Mouse (Mus musculus): ENCODE measurements at regions not wholly inside any gene's neighbourhood (a gene's known extent, or its start where the extent isn't known, plus 50 kb on each side); places are given as distances from the start of the nearest gene placed in this dataset.

- Histone ChIP-seq H3K4me1 (ENCODE audit: insufficient read depth, low read depth, low read length) (no peaks in the 10 kb centered on the region), H3K36me3 (ENCODE audit: insufficient read depth, low read length) (no peaks in the 10 kb centered on the region), H3K9me3 (ENCODE audit: low read length) (no peaks in the 10 kb centered on the region), H3K9ac (replicated peaks; ENCODE audit: low read depth) (no peak overlapping the region), H3K4me3 (ENCODE audit: low read depth, low read length) (no peak overlapping the region), H3K27me3 (replicated peaks; ENCODE audit: insufficient read depth, low read length) (no peaks in the 10 kb centered on the region), H3K27ac (ENCODE audit: low read length) (no peak overlapping the region), H3K4me2 (replicated peaks; ENCODE audit: low read depth, low read length) (no peak overlapping the region)
- no peak for ATAC-seq
- DNase-seq (ENCODE audit: low spot score), result no peak
- TF ChIP-seq EP300 (IDR thresholded peaks at IDR 0.05), result no peak
- no peak for TF ChIP-seq CTCF (IDR thresholded peaks at IDR 0.05)
Measured at GRCm38 (mm10) chrX:11039278-11039677, 259.8 kb upstream of the H2al1a start.

GRCm38 (mm10) chrX:11046769-11047168 is 252.3 kb upstream of the H2al1a start:
- Histone ChIP-seq H3K4me1 (ENCODE audit: insufficient read depth, low read depth, low read length) (no peaks in the 10 kb centered on the region), H3K27me3 (replicated peaks; ENCODE audit: insufficient read depth, low read length) (no peaks in the 10 kb centered on the region), H3K27ac (ENCODE audit: low read length) (no peak overlapping the region), H3K4me2 (replicated peaks; ENCODE audit: low read depth, low read length) (no peak overlapping the region), H3K4me3 (ENCODE audit: low read depth, low read length) (no peak overlapping the region), H3K36me3 (ENCODE audit: insufficient read depth, low read length) (no peaks in the 10 kb centered on the region), H3K9me3 (ENCODE audit: low read length) (no peaks in the 10 kb centered on the region), H3K9ac (replicated peaks; ENCODE audit: low read depth) (no peak overlapping the region)
- ATAC-seq, result no peak
- TF ChIP-seq CTCF (IDR thresholded peaks at IDR 0.05) (no peak), EP300 (IDR thresholded peaks at IDR 0.05) (no peak)
- WGBS, result 81% methylated on average over 3 of the region's 3 CpGs
- no peak for DNase-seq (ENCODE audit: low spot score)

- Histone ChIP-seq H3K4me3 (ENCODE audit: low read depth, low read length) (no peak overlapping the region), H3K27ac (ENCODE audit: low read length) (no peak overlapping the region)
- DNase-seq (ENCODE audit: low spot score), result peak; percentile 43
Measured at GRCm38 (mm10) chrX:11082171-11082570, 216.9 kb upstream of the H2al1a start.

GRCm38 (mm10) chrX:11082845-11083244 is 216.2 kb upstream of the H2al1a start:
- H3K9ac ChIP-seq (replicated peaks; ENCODE audit: low read depth), result no peak overlapping the region
- ATAC-seq, result no peak
- H3K4me2 ChIP-seq (replicated peaks; ENCODE audit: low read depth, low read length), result no peak overlapping the region
- no peak overlapping the region for H3K4me3 ChIP-seq (ENCODE audit: low read depth, low read length)
- H3K27ac ChIP-seq (ENCODE audit: low read length), result no peak overlapping the region
- TF ChIP-seq EP300 (IDR thresholded peaks at IDR 0.05) (no peak), CTCF (IDR thresholded peaks at IDR 0.05) (no peak)
- H3K27me3 ChIP-seq (replicated peaks; ENCODE audit: insufficient read depth, low read length), result no peaks in the 10 kb centered on the region
- H3K9me3 ChIP-seq (ENCODE audit: low read length), result no peaks in the 10 kb centered on the region
- 55% methylated on average over 3 of the region's 3 CpGs for WGBS
- DNase-seq (ENCODE audit: low spot score), result no peak
- no peaks in the 10 kb centered on the region for H3K36me3 ChIP-seq (ENCODE audit: insufficient read depth, low read length)
- H3K4me1 ChIP-seq (ENCODE audit: insufficient read depth, low read depth, low read length), result no peaks in the 10 kb centered on the region

More at GRCm38 (mm10) chrX:11082171-11082570, 216.9 kb upstream of the H2al1a start:
- 0 out of 2 replicates have a peak, but pooled peaks have one; percentile 26 for ATAC-seq
- Histone ChIP-seq H3K36me3 (ENCODE audit: insufficient read depth, low read length) (no peaks in the 10 kb centered on the region), H3K4me2 (replicated peaks; ENCODE audit: low read depth, low read length) (no peak overlapping the region), H3K9me3 (ENCODE audit: low read length) (no peaks in the 10 kb centered on the region), H3K4me1 (ENCODE audit: insufficient read depth, low read depth, low read length) (no peaks in the 10 kb centered on the region), H3K27me3 (replicated peaks; ENCODE audit: insufficient read depth, low read length) (no peaks in the 10 kb centered on the region), H3K9ac (replicated peaks; ENCODE audit: low read depth) (no peak overlapping the region)
- TF ChIP-seq EP300 (IDR thresholded peaks at IDR 0.05) (no peak), CTCF (IDR thresholded peaks at IDR 0.05) (no peak)
- 42% methylated on average over 3 of the region's 3 CpGs for WGBS

GRCm38 (mm10) chrX:11086257-11087072 is 212.6 kb upstream of the H2al1a start:
- no peaks in the 10 kb centered on the region for H3K36me3 ChIP-seq (ENCODE audit: insufficient read depth, low read length)
- H3K9me3 ChIP-seq (ENCODE audit: low read length), result no peaks in the 10 kb centered on the region
- H3K4me3 ChIP-seq (ENCODE audit: low read depth, low read length), result no peak overlapping the region
- no peak overlapping the region for H3K9ac ChIP-seq (replicated peaks; ENCODE audit: low read depth)
- peak; percentile 68 for ATAC-seq
- no peak for TF ChIP-seq EP300 (IDR thresholded peaks at IDR 0.05)
- TF ChIP-seq CTCF (IDR thresholded peaks at IDR 0.05), result no peak
- H3K27me3 ChIP-seq (replicated peaks; ENCODE audit: insufficient read depth, low read length), result no peaks in the 10 kb centered on the region
- H3K4me2 ChIP-seq (replicated peaks; ENCODE audit: low read depth, low read length), result no peak overlapping the region
- DNase-seq (ENCODE audit: low spot score), result peak; percentile 61
- H3K4me1 ChIP-seq (ENCODE audit: insufficient read depth, low read depth, low read length), result no peaks in the 10 kb centered on the region
- no peak overlapping the region for H3K27ac ChIP-seq (ENCODE audit: low read length)
- WGBS, result 54% methylated on average over 6 of the region's 7 CpGs

GRCm38 (mm10) chrX:11087913-11088312 is 211.1 kb upstream of the H2al1a start:
- 13% methylated on average over 14 of the region's 14 CpGs for WGBS
- ATAC-seq (no peak), DNase-seq (ENCODE audit: low spot score) (peak; percentile 29)
- no peaks in the 10 kb centered on the region for H3K27me3 ChIP-seq (replicated peaks; ENCODE audit: insufficient read depth, low read length)
- H3K9ac ChIP-seq (replicated peaks; ENCODE audit: low read depth), result no peak overlapping the region
- no peaks in the 10 kb centered on the region for H3K4me1 ChIP-seq (ENCODE audit: insufficient read depth, low read depth, low read length)
- TF ChIP-seq CTCF (IDR thresholded peaks at IDR 0.05), result peak; percentile 63
- TF ChIP-seq EP300 (IDR thresholded peaks at IDR 0.05), result no peak
- no peaks in the 10 kb centered on the region for H3K9me3 ChIP-seq (ENCODE audit: low read length)
- H3K4me3 ChIP-seq (ENCODE audit: low read depth, low read length), result no peak overlapping the region
- H3K36me3 ChIP-seq (ENCODE audit: insufficient read depth, low read length), result no peaks in the 10 kb centered on the region
- no peak overlapping the region for H3K27ac ChIP-seq (ENCODE audit: low read length)
- H3K4me2 ChIP-seq (replicated peaks; ENCODE audit: low read depth, low read length), result peak overlapping the region; percentile 36
